Mouse (Mus musculus): ENCODE data around the gene Ncoa5.

DNA sequence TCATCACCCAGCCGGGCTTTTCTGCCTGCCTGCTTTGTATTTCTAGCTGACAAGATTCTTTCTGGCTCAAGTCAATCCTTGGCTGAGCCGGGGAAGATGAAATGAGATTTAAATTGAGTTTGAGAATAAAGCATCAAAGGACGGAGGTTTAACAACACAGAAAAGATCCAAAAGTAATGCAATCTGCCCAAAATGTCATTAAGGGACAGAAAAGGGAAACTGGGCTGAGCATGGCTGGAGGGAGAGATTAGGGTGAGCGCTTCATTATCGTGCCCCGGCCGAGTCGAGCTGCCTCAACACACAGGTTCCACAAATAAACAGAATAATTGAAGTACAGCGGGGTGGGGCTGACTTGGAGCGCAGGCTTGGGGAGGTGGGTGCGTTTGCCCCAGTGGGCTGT is 16.9 kb upstream of the Ncoa5 start:
- no peak for TF ChIP-seq CTCF (IDR thresholded peaks at IDR 0.05; ENCODE audit: insufficient read depth, low read depth, low read length)
- no peak for TF ChIP-seq POLR2A (IDR thresholded peaks at IDR 0.05; ENCODE audit: insufficient read depth, low read depth, low read length)

Data from olfactory bulb, adult 2 months (tissue).